7 mouse cellular contexts compared by ENCODE assay signal in the genomic region with DNA sequence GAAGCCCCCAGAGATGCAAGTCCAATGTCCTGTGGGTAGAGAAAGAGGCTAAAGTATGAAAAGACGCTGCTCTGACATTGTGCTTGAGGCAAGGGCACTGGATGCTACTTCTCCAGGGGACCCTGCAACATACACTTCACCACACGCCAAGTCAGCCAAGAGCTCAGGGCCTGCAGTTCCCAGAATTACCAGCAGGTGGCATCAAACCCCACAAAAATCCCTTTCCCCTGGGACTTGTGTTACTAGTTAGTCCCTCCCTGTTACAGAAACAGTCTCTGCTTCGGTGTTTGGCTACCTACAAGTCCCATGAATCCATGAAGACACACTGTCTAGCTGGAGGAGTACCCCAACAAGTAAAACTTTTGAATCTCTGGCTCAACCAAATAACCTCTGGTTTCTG. TPM values are rescaled to one million over a fixed set of nuclear protein-coding genes. Genes with fewer than 3 reads are reported as not detected.
A peak's percentile ranks its signal among the peaks of the same experiment; 100 is the strongest.
DNase-seq lines count a peak whose midpoint lies in the region; ATAC-seq and TF ChIP-seq lines count a peak whose summit lies in the region.

No protein-coding gene starts in this region.

- H3K4me2 ChIP-seq in intestine, embryonic 14.5 days (ENCODE audit: low read length) = no peak overlapping the region
- no peak overlapping the region for H3K4me2 ChIP-seq in midbrain, embryonic 16.5 days (ENCODE audit: low read length)

- ATAC-seq in activated CD4-positive, CD25-positive, alpha-beta regulatory T cell, adult 4 months = peak; percentile 52
- peak; percentile 61; the same call in 1 of the 2 replicates for ATAC-seq in intestine, embryonic 14.5 days (replicated peaks; ENCODE audit: low FRiP score, low TSS enrichment, low read depth)
- peak; percentile 51; the same call in 1 of the 2 replicates for ATAC-seq in midbrain, embryonic 16.5 days

- no peak overlapping the region for H3K4me3 ChIP-seq in intestine, embryonic 14.5 days (ENCODE audit: low read depth, low read length)
- H3K4me3 ChIP-seq in midbrain, embryonic 16.5 days (ENCODE audit: low read depth, low read length) = no peak overlapping the region
- no peak overlapping the region for H3K4me3 ChIP-seq in spleen, adult 2 months (ENCODE audit: extremely low read depth, insufficient read depth, insufficient read length)

- H3K36me3 ChIP-seq in intestine, embryonic 14.5 days (ENCODE audit: control insufficient read depth, insufficient read depth, low read length) = no peaks in the 10 kb centered on the region
- no peaks in the 10 kb centered on the region for H3K36me3 ChIP-seq in midbrain, embryonic 16.5 days (ENCODE audit: control insufficient read depth, insufficient read depth, low read length)
- no peaks in the 10 kb centered on the region for H3K36me3 ChIP-seq in spleen, adult 2 months (ENCODE audit: control insufficient read depth, insufficient read depth, low read length)

- WGBS in intestine, embryonic 14.5 days = 7% methylated on average over 3 of the region's 3 CpGs
- WGBS in midbrain, embryonic 16.5 days = 4% methylated on average over 3 of the region's 3 CpGs
- WGBS in spleen, adult 2 months = 5% methylated on average over 3 of the region's 3 CpGs

- 0 out of 2 replicates have a peak, but pooled peaks cover 5% of the 10 kb centered on the region for H3K4me1 ChIP-seq in intestine, embryonic 14.5 days (replicated peaks; ENCODE audit: control insufficient read depth, insufficient read depth, low read length)
- H3K4me1 ChIP-seq in midbrain, embryonic 16.5 days (ENCODE audit: control insufficient read depth, insufficient read depth, low read length) = no peaks in the 10 kb centered on the region
- no peaks in the 10 kb centered on the region for H3K4me1 ChIP-seq in spleen, adult 2 months (ENCODE audit: control insufficient read depth, insufficient read depth, insufficient read length)

- peak; percentile 88; the same call in 1 of the 2 replicates for TF ChIP-seq CTCF in spleen, adult 2 months (IDR thresholded peaks at IDR 0.05; ENCODE audit: extremely low read depth, insufficient read depth, insufficient read length, insufficient replicate concordance)

- TF ChIP-seq POLR2A in spleen, adult 2 months (IDR thresholded peaks at IDR 0.05; ENCODE audit: low read depth, low read length) = no peak

- no peaks in the 10 kb centered on the region for H3K9me3 ChIP-seq in intestine, embryonic 14.5 days (ENCODE audit: control insufficient read depth, low read length)
- no peaks in the 10 kb centered on the region for H3K9me3 ChIP-seq in midbrain, embryonic 16.5 days (replicated peaks; ENCODE audit: control insufficient read depth, low read length, poor library complexity, severe bottlenecking)

- H3K9ac ChIP-seq in intestine, embryonic 14.5 days (ENCODE audit: low read length) = no peak overlapping the region
- no peak overlapping the region for H3K9ac ChIP-seq in midbrain, embryonic 16.5 days (ENCODE audit: low read depth, low read length)

- no peak overlapping the region for H3K27ac ChIP-seq in intestine, embryonic 14.5 days (ENCODE audit: low read depth)
- H3K27ac ChIP-seq in midbrain, embryonic 16.5 days (ENCODE audit: low read length) = no peak overlapping the region
- H3K27ac ChIP-seq in spleen, adult 2 months (ENCODE audit: insufficient read depth, low read length) = no peak overlapping the region

- 0 out of 2 replicates have a peak, but pooled peaks cover 6% of the 10 kb centered on the region for H3K27me3 ChIP-seq in intestine, embryonic 14.5 days (replicated peaks; ENCODE audit: control insufficient read depth, insufficient read depth, low read length)
- H3K27me3 ChIP-seq in midbrain, embryonic 16.5 days (ENCODE audit: control insufficient read depth, insufficient read depth, low read depth, low read length) = no peaks in the 10 kb centered on the region
- no peaks in the 10 kb centered on the region for H3K27me3 ChIP-seq in spleen, adult 2 months (ENCODE audit: control insufficient read depth, insufficient read depth, low read length)

- DNase-seq in cerebellum, postnatal 10 days = peak; percentile 89 to 92
- DNase-seq in frontal cortex, postnatal 25 days (ENCODE audit: low spot score in 2 of 2) = peak; percentile 79 to 85
- peak; percentile 98 for DNase-seq in intestine, embryonic 14.5 days (ENCODE audit: low spot score)
- DNase-seq in left cerebral cortex, postnatal 10 days (ENCODE audit: extremely low spot score in 1 of 2, low spot score in 2 of 2) = peak; percentile 71 to 77
- DNase-seq in spleen, adult 2 months (ENCODE audit: low read depth in 1 of 2, low spot score in 2 of 2) = peak; percentile 48 to 62

- intact Hi-C loops in left cerebral cortex, postnatal 10 days (cut with DNase I) = loop anchor here (2.0 to 10.0 kb wide), 5 partner anchors 24 to 580 kb away; partner anchors contain the start of gene Slc22a18

RNA-seq across cellular contexts. Expression of gene Th, which starts 36.3 kb away (rescaled TPM):
- polyA plus RNA-seq in activated CD4-positive, CD25-positive, alpha-beta regulatory T cell, adult 4 months (2017; shearing (Covaris generic)) = not detected
- polyA plus RNA-seq in intestine, embryonic 14.5 days (2014; fragmentation: Nextera tagmentation; extraction: Ambion mirVana) = 1.1 and 1.4 TPM in 2 replicates
- total RNA-seq in left cerebral cortex, postnatal 10 days (2021) = 1 to 10 TPM; 1.5 to 1.8 TPM
- 17.8 and 28.7 TPM in 2 replicates for polyA plus RNA-seq in midbrain, embryonic 16.5 days (2015; fragmentation: Nextera tagmentation; extraction: Ambion mirVana)
- polyA plus RNA-seq in spleen, adult 2 months (2012; rRNA removed) = not detected in 2 replicates
